Mouse (Mus musculus) lung, postnatal 0 days (tissue): ENCODE measurements around the gene Mical2. TPM values are rescaled to one million over a fixed set of nuclear protein-coding genes. Genes with fewer than 3 reads are reported as not detected.

ENCODE experiments used
- ATAC-seq: fragments of 200-750 bp; cut with Nextera tagmentation; 2 replicates; pipeline ENCODE4 v1.8.0; 2017; ENCODE audit warnings: moderate library complexity
- DNase-seq: peaks from one replicate; pipeline ENCODE4 v3.0.0-alpha.2; 2016; ENCODE audit warnings: low spot score
- H3K27ac ChIP-seq: fragments of 300-500 bp; sonication (generic); 2 replicates; pipeline ENCODE4 v1.5.1; 2014; ENCODE audit warnings: antibody characterized with exemption, mild to moderate bottlenecking, low read length, mixed read lengths
- H3K27me3 ChIP-seq: fragments of 300-500 bp; sonication (generic); replicated peaks from 2 replicates; pipeline ENCODE4 v1.6.1; 2014; ENCODE audit warnings: low read length, mixed read lengths; ENCODE audit not compliant: insufficient read depth
- H3K36me3 ChIP-seq: fragments of 300-500 bp; sonication (generic); 2 replicates; pipeline ENCODE4 v1.6.1; 2014; ENCODE audit warnings: low read length, mixed read lengths; ENCODE audit not compliant: insufficient read depth
- H3K4me1 ChIP-seq: fragments of 300-500 bp; sonication (generic); 2 replicates; pipeline ENCODE4 v1.6.1; 2014; ENCODE audit warnings: antibody characterized with exemption, low read depth, low read length, mixed read lengths; ENCODE audit not compliant: insufficient read depth
- H3K4me2 ChIP-seq: fragments of 300-500 bp; sonication (generic); replicated peaks from 2 replicates; pipeline ENCODE4 v1.6.1; 2014; ENCODE audit warnings: low read depth, mild to moderate bottlenecking, low read length, moderate library complexity, mixed read lengths
- H3K4me3 ChIP-seq: fragments of 300-500 bp; sonication (generic); 2 replicates; pipeline ENCODE4 v1.5.1; 2014; ENCODE audit warnings: low read depth, low read length
- H3K9ac ChIP-seq: fragments of 300-500 bp; sonication (generic); replicated peaks from 2 replicates; pipeline ENCODE4 v1.6.1; 2014; ENCODE audit warnings: low read depth, mild to moderate bottlenecking
- H3K9me3 ChIP-seq: fragments of 300-500 bp; sonication (generic); 2 replicates; pipeline ENCODE4 v1.6.1; 2016; ENCODE audit warnings: low read length, mixed read lengths
- CTCF ChIP-seq: IDR thresholded peaks from 2 replicates; pipeline ENCODE4 v1.5.1; 2016; ENCODE audit warnings: antibody characterized with exemption, mild to moderate bottlenecking
- EP300 ChIP-seq: IDR thresholded peaks from 2 replicates; pipeline ENCODE4 v1.6.1; 2016; ENCODE audit warnings: antibody characterized with exemption, mild to moderate bottlenecking, control low read depth
- WGBS: fragments of 180-500 bp; shearing (Covaris S2); extraction: QIAGEN DNeasy Blood & Tissue Kit; methylation state at CpG from one replicate; pipeline ENCODE4 v1.1.7; 2014; 5-methylcytosine and 5-hydroxymethylcytosine counted together
- polyA plus RNA-seq: library from polyadenylated mRNA; unstranded; fragments of >200 nt; fragmentation: Nextera tagmentation; extraction: Ambion mirVana; gene quantifications from 2 replicates; pipeline ENCODE4 v1.2.1, GENCODE M21; 2015

The Mical2 gene
- 19.7 and 21.5 TPM in 2 replicates for polyA plus RNA-seq

DNA sequence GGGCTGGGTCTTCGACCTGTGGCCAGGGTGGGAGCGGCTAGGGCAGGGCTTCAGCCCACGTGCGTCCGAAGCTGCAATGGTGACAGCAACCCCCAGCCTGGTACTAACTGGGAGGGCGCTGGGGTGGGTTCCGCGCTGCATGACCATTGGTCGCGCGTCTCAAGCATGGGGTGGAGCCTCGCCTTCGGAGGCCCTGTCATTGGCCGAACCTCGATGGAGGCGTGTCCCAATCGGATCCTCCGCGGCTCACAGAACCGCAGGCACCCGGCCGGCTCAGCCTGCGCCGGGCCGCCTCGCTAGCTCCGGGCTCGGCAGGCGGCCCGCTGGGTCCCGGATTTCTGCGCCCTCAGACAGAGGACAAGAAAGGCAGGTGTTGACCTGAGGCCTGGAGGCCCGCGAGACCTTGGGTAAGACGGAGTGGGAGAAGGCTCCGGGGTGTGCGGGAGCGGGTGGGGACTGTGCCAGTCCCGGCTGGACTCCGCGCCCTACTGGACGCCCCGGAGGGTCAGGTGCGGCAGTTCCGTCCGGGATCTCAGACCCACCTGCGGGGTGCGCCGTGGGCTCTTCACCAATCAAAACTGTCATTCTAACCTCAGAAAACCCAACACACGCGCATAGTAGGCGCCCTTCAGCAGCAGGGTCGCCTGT, at the start of gene Mical2:
Gene Mical2 (plus strand): TSS at position 242 of the 648 bp plus-strand sequence.
- H3K36me3 ChIP-seq = no peaks in the 10 kb centered on the region
- H3K9me3 ChIP-seq = no peaks in the 10 kb centered on the region
- H3K4me3 ChIP-seq = peak within 1 kb of the TSS; percentile 64
- no peak for TF ChIP-seq EP300
- TF ChIP-seq CTCF = no peak; the same call in 1 of the 2 replicates
- WGBS = 4% methylated on average over 37 of the region's 53 CpGs
- peaks cover 6% of the 10 kb centered on the region; the same call in 1 of the 2 replicates for H3K4me1 ChIP-seq
- H3K27ac ChIP-seq = peak within 1 kb of the TSS; percentile 81
- ATAC-seq (peak; percentile 97), DNase-seq (peak; percentile 97)
- peak within 1 kb of the TSS; percentile 60 for H3K9ac ChIP-seq
- no peaks in the 10 kb centered on the region for H3K27me3 ChIP-seq
- H3K4me2 ChIP-seq = peak within 1 kb of the TSS; percentile 87

DNA sequence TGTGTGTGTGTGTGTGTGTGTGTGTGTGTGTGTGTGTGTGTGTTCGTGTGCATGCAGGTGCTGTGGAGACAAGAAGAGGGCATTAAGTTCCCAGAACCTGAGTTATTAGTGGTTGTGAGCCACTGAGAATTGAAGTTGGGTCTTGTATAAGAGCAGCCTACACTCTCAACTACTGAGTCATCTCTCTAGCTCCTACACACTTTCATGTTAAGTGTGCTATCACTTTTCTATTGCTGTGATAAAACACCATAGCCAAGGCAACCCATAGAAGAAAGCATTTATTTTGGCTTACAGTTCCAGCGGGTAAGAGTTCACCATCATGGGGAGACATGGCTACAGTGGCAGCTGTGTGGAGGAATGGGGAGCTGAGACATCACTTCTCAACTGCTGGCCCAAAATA, 49.0 kb upstream of the Mical2 start:
- DNase-seq (no peak), ATAC-seq (no peak)
- Histone ChIP-seq H3K4me2 (no peak overlapping the region), H3K9me3 (no peaks in the 10 kb centered on the region), H3K36me3 (no peaks in the 10 kb centered on the region), H3K4me3 (no peak overlapping the region), H3K27ac (no peak overlapping the region), H3K4me1 (peaks cover 3% of the 10 kb centered on the region; the same call in 1 of the 2 replicates), H3K27me3 (no peaks in the 10 kb centered on the region), H3K9ac (no peak overlapping the region)
- 85% methylated on average over 2 of the region's 2 CpGs for WGBS
- TF ChIP-seq EP300 (no peak), CTCF (no peak)

DNA sequence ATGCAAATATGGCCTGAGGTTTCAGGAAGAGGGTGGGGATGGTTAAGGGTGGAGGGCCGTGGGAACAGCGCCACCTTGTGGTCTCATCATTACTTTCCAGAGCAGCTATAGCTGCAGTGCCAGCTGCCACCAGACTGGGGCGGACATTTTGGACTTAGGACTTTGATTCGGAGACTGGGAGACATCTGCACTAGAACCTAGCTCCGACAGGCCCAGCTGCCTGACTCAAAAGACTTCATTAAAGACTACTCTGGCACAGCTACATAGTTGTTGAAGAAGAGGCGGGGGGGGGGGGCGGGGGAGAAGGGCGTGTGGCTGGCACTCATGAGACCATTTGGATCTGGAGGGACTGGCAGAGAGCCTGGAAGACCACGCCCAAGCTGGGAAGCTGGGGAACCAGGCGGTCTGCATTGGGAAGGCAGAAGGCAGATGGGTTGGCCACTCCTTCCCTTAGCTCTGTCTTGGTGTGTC, 45.4 kb upstream of the Mical2 start:
- DNase-seq (peak; percentile 95), ATAC-seq (peak; percentile 90)
- TF ChIP-seq CTCF (peak; percentile 99), EP300 (no peak)
- H3K9ac ChIP-seq = 0 out of 2 replicates have a peak overlapping the region, but pooled peaks have one; percentile 6
- peak overlapping the region; percentile 28; the same call in 1 of the 2 replicates for H3K4me2 ChIP-seq
- H3K27ac ChIP-seq = no peak overlapping the region
- 5% methylated on average over 7 of the region's 10 CpGs for WGBS
- H3K27me3 ChIP-seq = no peaks in the 10 kb centered on the region
- H3K4me1 ChIP-seq = peaks cover 3% of the 10 kb centered on the region; the same call in 1 of the 2 replicates
- no peaks in the 10 kb centered on the region for H3K9me3 ChIP-seq
- no peaks in the 10 kb centered on the region for H3K36me3 ChIP-seq
- no peak overlapping the region for H3K4me3 ChIP-seq

DNA sequence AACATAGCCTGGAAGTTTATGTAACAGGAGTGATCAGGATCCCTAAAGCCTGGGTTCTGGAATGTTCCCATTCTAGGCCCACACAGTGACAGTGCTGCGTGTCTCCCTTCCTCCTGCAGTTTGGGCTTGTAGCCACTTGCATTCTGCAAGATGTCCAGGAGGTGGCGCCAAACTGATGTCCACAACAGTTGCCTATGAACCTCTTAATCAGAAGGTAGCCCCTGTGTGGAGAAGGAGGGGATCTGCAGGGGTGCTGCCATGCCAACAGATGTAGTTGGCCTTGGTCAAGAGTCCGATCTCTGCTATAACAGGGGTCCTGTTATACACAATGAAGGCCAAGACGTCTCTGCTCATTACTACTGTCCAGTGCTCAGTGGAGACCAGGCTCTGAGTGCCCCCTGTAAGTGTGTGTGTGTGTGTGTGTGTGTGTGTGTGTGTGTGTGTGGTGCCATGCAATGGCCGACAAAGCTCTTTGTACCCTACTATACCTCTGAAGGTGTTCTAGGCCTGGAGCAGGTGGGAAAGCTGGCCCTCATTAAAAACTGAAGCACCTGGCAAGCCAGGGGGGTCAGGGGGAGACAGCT, 42.3 kb upstream of the Mical2 start:
- H3K27me3 ChIP-seq = no peaks in the 10 kb centered on the region
- TF ChIP-seq CTCF = peak; percentile 99
- TF ChIP-seq EP300 = no peak
- ATAC-seq = peak; percentile 34
- no peak overlapping the region for H3K9ac ChIP-seq
- H3K4me1 ChIP-seq = peaks cover 3% of the 10 kb centered on the region; the same call in 1 of the 2 replicates
- H3K4me3 ChIP-seq = no peak overlapping the region
- H3K9me3 ChIP-seq = no peaks in the 10 kb centered on the region
- no peak overlapping the region for H3K27ac ChIP-seq
- WGBS = 28% methylated on average over 5 of the region's 5 CpGs
- H3K4me2 ChIP-seq = no peak overlapping the region
- peak; percentile 89 for DNase-seq
- no peaks in the 10 kb centered on the region for H3K36me3 ChIP-seq

DNA sequence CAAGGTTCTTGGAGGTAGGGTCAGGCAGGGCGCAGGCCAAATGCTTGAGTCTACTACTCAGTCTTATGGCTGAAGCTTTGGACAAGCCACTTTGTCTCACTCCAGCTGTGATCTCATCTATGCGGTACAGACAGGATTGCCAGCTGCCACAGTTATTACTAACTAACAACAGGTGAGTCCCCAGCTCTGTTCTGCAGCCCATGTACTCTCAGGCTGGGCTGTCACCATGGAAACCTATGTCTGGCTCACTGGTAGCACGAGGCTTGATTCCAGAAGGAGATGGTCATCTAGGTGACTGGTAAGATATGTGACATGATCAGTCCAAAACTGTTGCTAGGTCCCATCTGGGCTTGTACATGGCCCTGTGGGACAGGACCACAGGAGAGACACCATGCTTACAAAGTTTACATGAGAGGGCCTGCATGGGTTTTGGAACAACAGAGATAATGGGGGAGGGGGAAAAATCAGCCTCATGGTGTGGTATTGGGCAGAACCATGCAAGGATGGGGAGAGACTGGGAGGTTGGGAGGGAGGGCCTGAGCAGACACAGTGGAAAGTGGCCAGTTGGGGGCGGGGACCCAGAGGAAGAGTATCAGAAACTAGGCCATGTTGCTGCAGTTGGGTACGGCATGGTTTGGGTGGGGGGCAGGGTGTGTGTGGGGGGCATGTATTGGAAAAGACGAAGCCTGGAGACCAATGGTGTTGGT, 41.0 kb upstream of the Mical2 start:
- Histone ChIP-seq H3K9ac (no peak overlapping the region), H3K4me3 (no peak overlapping the region), H3K4me1 (peaks cover 3% of the 10 kb centered on the region; the same call in 1 of the 2 replicates), H3K36me3 (no peaks in the 10 kb centered on the region), H3K27ac (no peak overlapping the region), H3K9me3 (no peaks in the 10 kb centered on the region), H3K27me3 (no peaks in the 10 kb centered on the region), H3K4me2 (no peak overlapping the region)
- TF ChIP-seq EP300 (no peak), CTCF (no peak)
- ATAC-seq (no peak), DNase-seq (no peak)
- WGBS = 74% methylated on average over 6 of the region's 6 CpGs

DNA sequence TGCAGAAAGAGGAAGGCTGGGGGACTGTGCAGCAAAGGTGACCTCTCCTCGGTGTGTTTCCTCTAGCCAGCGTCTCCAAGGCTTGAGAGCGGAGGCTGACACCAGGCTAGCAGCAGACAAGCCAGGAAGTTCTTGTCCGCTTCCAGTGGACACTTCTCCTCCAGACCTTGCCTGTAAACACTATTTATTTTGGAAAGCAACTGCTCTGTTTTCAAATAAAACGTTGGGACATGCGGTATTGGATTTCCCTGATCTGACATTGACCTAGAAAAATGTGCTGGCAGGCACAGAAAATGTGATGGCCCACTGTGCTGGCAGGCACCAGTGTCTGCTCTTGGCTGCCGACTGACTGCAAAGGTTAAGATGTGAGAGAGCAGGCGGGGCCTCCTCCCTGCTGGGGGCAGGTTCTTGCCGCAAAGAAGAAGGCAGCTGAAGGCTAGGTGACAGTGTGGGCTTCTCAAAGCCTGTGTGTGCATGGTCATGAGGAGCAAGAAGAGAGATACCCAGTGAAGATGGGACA, 40.4 kb upstream of the Mical2 start:
- Histone ChIP-seq H3K4me3 (no peak overlapping the region), H3K4me1 (peaks cover 3% of the 10 kb centered on the region; the same call in 1 of the 2 replicates), H3K36me3 (no peaks in the 10 kb centered on the region), H3K9ac (no peak overlapping the region), H3K9me3 (no peaks in the 10 kb centered on the region), H3K27me3 (no peaks in the 10 kb centered on the region), H3K27ac (no peak overlapping the region), H3K4me2 (no peak overlapping the region)
- no peak for TF ChIP-seq CTCF
- no peak for TF ChIP-seq EP300
- 42% methylated on average over 9 of the region's 9 CpGs for WGBS
- ATAC-seq (no peak), DNase-seq (no peak)
